ENCODE assay signal across 13 mouse cellular contexts in genomic region chr9:67115991-67116390, GRCm38 (mm10).
DNase-seq lines count a peak whose midpoint lies in the region; ATAC-seq and TF ChIP-seq lines count a peak whose summit lies in the region.
"Had no signal": no experiment of that assay in that cellular context is flagged by ENCODE, and none has a peak within 500 bp of the region (broad histone marks: within the 10 kb centered on the region; RNA-seq: fewer than 3 reads in every experiment).

No protein-coding gene starts in this region.

- H3K4me1 ChIP-seq in hindbrain, embryonic 10.5 days (replicated peaks): no peaks in the 10 kb centered on the region
- no peaks in the 10 kb centered on the region for H3K4me1 ChIP-seq in hindbrain, embryonic 16.5 days (ENCODE audit: control insufficient read depth, insufficient read depth, low read depth, low read length)
- peaks cover 5% of the 10 kb centered on the region; the same call in 1 of the 2 replicates for H3K4me1 ChIP-seq in embryonic fibroblast, embryonic 13.5 days (ENCODE audit: control insufficient read depth, insufficient read depth, low read length)
- H3K4me1 ChIP-seq in stomach, postnatal 0 days (replicated peaks; ENCODE audit: control insufficient read depth, insufficient read depth): no peaks in the 10 kb centered on the region
- H3K4me1 ChIP-seq: megakaryocyte, embryonic 14.5 days had no signal

- TF ChIP-seq CTCF in embryonic fibroblast, embryonic 13.5 days (IDR thresholded peaks at IDR 0.05; ENCODE audit: borderline replicate concordance, insufficient read depth, low read length): no peak
- TF ChIP-seq CTCF in stomach, postnatal 0 days (IDR thresholded peaks at IDR 0.05; ENCODE audit: low read depth): no peak

- 47% methylated on average over 2 of the region's 2 CpGs for WGBS in hindbrain, embryonic 10.5 days
- WGBS in hindbrain, embryonic 16.5 days: 49% methylated on average over 2 of the region's 2 CpGs
- WGBS in stomach, postnatal 0 days: 12% methylated on average over 2 of the region's 2 CpGs

- no peak overlapping the region for H3K9ac ChIP-seq in hindbrain, embryonic 16.5 days (ENCODE audit: low read depth, low read length)
- no peak overlapping the region for H3K9ac ChIP-seq in stomach, postnatal 0 days (ENCODE audit: low read length)
- H3K9ac ChIP-seq: forebrain, embryonic 15.5 days had no signal

- H3K27ac ChIP-seq in hindbrain, embryonic 10.5 days: 0 out of 2 replicates have a peak overlapping the region, but pooled peaks have one; percentile 46
- no peak overlapping the region for H3K27ac ChIP-seq in hindbrain, embryonic 16.5 days (ENCODE audit: low read depth, low read length)
- 0 out of 2 replicates have a peak overlapping the region, but pooled peaks have one; percentile 30 for H3K27ac ChIP-seq in embryonic fibroblast, embryonic 13.5 days (ENCODE audit: insufficient read depth, low read length)
- H3K27ac ChIP-seq in stomach, postnatal 0 days (replicated peaks): no peak overlapping the region
- H3K27ac ChIP-seq: forebrain, embryonic 15.5 days had no signal

- intact Hi-C loops in gastrocnemius, postnatal 36 days (cut with DNase I): no loop called here

- H3K9me3 ChIP-seq in hindbrain, embryonic 10.5 days: no peaks in the 10 kb centered on the region
- H3K9me3 ChIP-seq in hindbrain, embryonic 16.5 days (ENCODE audit: control insufficient read depth, low read length): no peaks in the 10 kb centered on the region
- H3K9me3 ChIP-seq in stomach, postnatal 0 days (ENCODE audit: control insufficient read depth, low read length): no peaks in the 10 kb centered on the region
- H3K9me3 ChIP-seq: forebrain, embryonic 15.5 days; megakaryocyte, embryonic 14.5 days had no signal

- no peak overlapping the region for H3K4me2 ChIP-seq in hindbrain, embryonic 16.5 days (ENCODE audit: low read length)
- H3K4me2 ChIP-seq in stomach, postnatal 0 days (replicated peaks; ENCODE audit: low read depth): no peak overlapping the region
- H3K4me2 ChIP-seq: forebrain, embryonic 15.5 days had no signal

- H3K36me3 ChIP-seq in hindbrain, embryonic 10.5 days: no peaks in the 10 kb centered on the region
- H3K36me3 ChIP-seq in hindbrain, embryonic 16.5 days (ENCODE audit: control insufficient read depth, insufficient read depth, low read length): no peaks in the 10 kb centered on the region
- no peaks in the 10 kb centered on the region for H3K36me3 ChIP-seq in stomach, postnatal 0 days (ENCODE audit: control insufficient read depth, insufficient read depth, low read length)
- H3K36me3 ChIP-seq: forebrain, embryonic 15.5 days had no signal

- ATAC-seq in hindbrain, embryonic 16.5 days: no peak
- ATAC-seq in stomach, postnatal 0 days (ENCODE audit: low FRiP score, low TSS enrichment): 0 out of 2 replicates have a peak, but pooled peaks have one; percentile 19
- ATAC-seq: forebrain, embryonic 15.5 days had no signal

- no peaks in the 10 kb centered on the region for H3K27me3 ChIP-seq in hindbrain, embryonic 10.5 days (ENCODE audit: insufficient read depth, poor library complexity, severe bottlenecking)
- no peaks in the 10 kb centered on the region for H3K27me3 ChIP-seq in hindbrain, embryonic 16.5 days (replicated peaks; ENCODE audit: control insufficient read depth, insufficient read depth, low read length)
- no peaks in the 10 kb centered on the region for H3K27me3 ChIP-seq in stomach, postnatal 0 days (ENCODE audit: control insufficient read depth, insufficient read depth, low read length)
- H3K27me3 ChIP-seq: forebrain, embryonic 15.5 days had no signal

- no peak for TF ChIP-seq EP300 in stomach, postnatal 0 days (optimal IDR thresholded peaks at IDR 0.05)

- H3K4me3 ChIP-seq in hindbrain, embryonic 10.5 days: no peak overlapping the region
- no peak overlapping the region for H3K4me3 ChIP-seq in hindbrain, embryonic 16.5 days (ENCODE audit: low read length)
- H3K4me3 ChIP-seq in embryonic fibroblast, embryonic 13.5 days (ENCODE audit: insufficient read depth, low read length): no peak overlapping the region
- no peak overlapping the region for H3K4me3 ChIP-seq in stomach, postnatal 0 days (ENCODE audit: low read depth, low read length)
- H3K4me3 ChIP-seq: forebrain, embryonic 15.5 days; megakaryocyte, embryonic 14.5 days had no signal

- DNase-seq in hindbrain, embryonic 10.5 days (ENCODE audit: low spot score): peak; percentile 44
- DNase-seq in lung, postnatal 10 days: peak; percentile 45
- DNase-seq in lung, postnatal 25 days (ENCODE audit: low spot score): no peak
- no peak for DNase-seq in stomach, postnatal 0 days (ENCODE audit: low spot score)
- no peak for DNase-seq in gastrocnemius, postnatal 36 days
- DNase-seq in left cerebral cortex, adult 8-10 months (ENCODE audit: low spot score in 2 of 2): no peak
- DNase-seq: adrenal gland, adult 2 months; cerebellum, postnatal 10 days; thymus, postnatal 4 days had no signal

- no peak for TF ChIP-seq POLR2A in embryonic fibroblast, embryonic 13.5 days (IDR thresholded peaks at IDR 0.05; ENCODE audit: low read depth, low read length)

Comparison
In these comparisons a context has a peak if more than half of its experiments do, and no peak if none do; other contexts are left out.
1. DNase-seq: peak in hindbrain, embryonic 10.5 days (single experiment) and lung, postnatal 10 days (single experiment); none in lung, postnatal 25 days (single experiment), stomach, postnatal 0 days (single experiment), gastrocnemius, postnatal 36 days (0 of 2) and left cerebral cortex, adult 8-10 months (0 of 2).
2. H3K27ac ChIP-seq: peak in hindbrain, embryonic 10.5 days (single experiment) and embryonic fibroblast, embryonic 13.5 days (single experiment); none in hindbrain, embryonic 16.5 days (single experiment) and stomach, postnatal 0 days (single experiment).